Mouse (Mus musculus) heart, adult 2 months (tissue): ENCODE data around the gene Gzmc. TPM values are rescaled to one million over a fixed set of nuclear protein-coding genes. Genes with fewer than 3 reads are reported as not detected.

Experiments
- DNase-seq, 2 experiments: peaks; one replicate each; pipeline ENCODE4 v3.0.0; 2021
- H3K27ac ChIP-seq: fragments of 200-600 bp; 2 replicates; pipeline ENCODE4 v1.8.1; 2022
- H3K27me3 ChIP-seq: fragments of 200-500 bp; 2 replicates; pipeline ENCODE4 v1.6.1; 2012; ENCODE audit warnings: mild to moderate bottlenecking, low read length, inconsistent platforms, mixed read lengths; ENCODE audit not compliant: control insufficient read depth, insufficient read depth
- H3K36me3 ChIP-seq: fragments of 200-500 bp; 2 replicates; pipeline ENCODE4 v1.6.1; 2012; ENCODE audit warnings: low read length, inconsistent platforms; ENCODE audit not compliant: control insufficient read depth, insufficient read depth
- H3K4me1 ChIP-seq: fragments of 200-500 bp; 2 replicates; pipeline ENCODE4 v1.6.1; 2011; ENCODE audit warnings: low read length; ENCODE audit not compliant: control insufficient read depth, insufficient read depth
- H3K4me3 ChIP-seq: fragments of 200-600 bp; 2 replicates; pipeline ENCODE4 v1.8.1; 2022
- H3K79me2 ChIP-seq: fragments of 200-500 bp; replicated peaks from 2 replicates; pipeline ENCODE4 v1.6.1; 2012; ENCODE audit warnings: mild to moderate bottlenecking, inconsistent platforms, low read length, moderate library complexity, mixed read lengths; ENCODE audit not compliant: control insufficient read depth, insufficient read depth
- H3K9ac ChIP-seq: fragments of 200-500 bp; 2 replicates; pipeline ENCODE4 v1.6.1; 2012; ENCODE audit warnings: low read depth, mild to moderate bottlenecking, control low read depth, inconsistent platforms, low read length, mixed read lengths
- CTCF ChIP-seq: fragments of 200-600 bp; IDR thresholded peaks from 2 replicates; pipeline ENCODE4 v1.8.1; 2022; ENCODE audit warnings: antibody characterized with exemption, mild to moderate bottlenecking, moderate library complexity
- EP300 ChIP-seq: fragments of 200-500 bp; IDR thresholded peaks from 2 replicates; pipeline ENCODE4 v1.6.1; 2011; ENCODE audit warnings: low read depth, low read length, control low read depth; ENCODE audit not compliant: insufficient read depth
- POLR2A ChIP-seq: fragments of 200-500 bp; IDR thresholded peaks from 2 replicates; pipeline ENCODE4 v1.6.1; 2011; ENCODE audit warnings: mild to moderate bottlenecking, low read depth, low read length, control low read depth; ENCODE audit not compliant: insufficient read depth
- WGBS: fragments of 180-500 bp; shearing (Covaris S2); methylation state at CpG from one replicate; pipeline ENCODE4 v1.1.7; 2018; 5-methylcytosine and 5-hydroxymethylcytosine counted together
- intact Hi-C: fragments of 180-260 bp; cut with DNase I; formaldehyde crosslinking; loops from one replicate; pipeline ENCODE4 v1.15.1; 2025
- polyA plus RNA-seq: library from polyadenylated mRNA; depleted of rRNA; stranded (reverse); fragments of >200 nt; gene quantifications from 2 replicates; pipeline ENCODE4 v1.2.3, GENCODE M21; 2012; rRNA removed
- total RNA-seq, 2 experiments: library from RNA; stranded (reverse); gene quantifications; 2 replicates each; pipeline ENCODE4 v1.2.3; 2021

The Gzmc gene
- total and polyA plus RNA-seq, 3 experiments = not detected

DNA sequence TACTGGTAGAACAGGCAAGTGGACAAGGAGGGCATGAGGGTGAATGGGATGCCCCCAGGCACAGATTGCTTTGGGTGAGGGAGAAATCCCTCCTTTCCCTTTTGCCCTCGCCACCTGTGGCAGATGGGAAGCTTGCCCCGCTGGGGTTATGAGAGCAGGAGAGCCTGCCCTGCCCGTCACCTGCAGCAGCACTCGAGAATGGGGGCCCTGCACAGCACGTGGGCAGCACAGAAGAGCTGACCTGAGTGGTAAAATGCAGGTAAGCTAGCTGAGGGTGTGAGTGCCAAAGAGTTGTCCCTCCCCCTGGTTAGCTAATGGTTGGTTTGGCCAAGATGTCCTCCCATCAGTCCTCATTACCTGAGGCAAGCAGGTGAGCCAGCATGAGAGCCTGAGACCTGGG, 47.9 kb downstream of the Gzmc start:
- Histone ChIP-seq H3K4me3 (no peak overlapping the region), H3K79me2 (no peaks in the 10 kb centered on the region), H3K4me1 (no peaks in the 10 kb centered on the region), H3K27ac (no peak overlapping the region), H3K9ac (no peak overlapping the region), H3K27me3 (no peaks in the 10 kb centered on the region), H3K36me3 (no peaks in the 10 kb centered on the region)
- no peak for DNase-seq
- intact Hi-C loops = no loop called here
- 71% methylated on average over 5 of the region's 5 CpGs for WGBS
- TF ChIP-seq EP300 (no peak), POLR2A (no peak), CTCF (no peak)

Other genes starting within 250 kb of the Gzmc start
- gene Mcpt1, start 216.7 kb downstream of the Gzmc start, total RNA-seq = not detected
- not detected in 2 replicates for gene Mcpt1, start 216.7 kb downstream of the Gzmc start, polyA plus RNA-seq
- not detected for gene Mcpt9, start 204.2 kb downstream of the Gzmc start, total RNA-seq
- gene Mcpt9, start 204.2 kb downstream of the Gzmc start, polyA plus RNA-seq = not detected in 2 replicates
- not detected for gene Mcpt2, start 192.6 kb downstream of the Gzmc start, total RNA-seq
- gene Mcpt2, start 192.6 kb downstream of the Gzmc start, polyA plus RNA-seq = not detected in 2 replicates
- gene Mcpt4, start 172.3 kb downstream of the Gzmc start, total RNA-seq = 1 to 10 TPM; 1.2 to 1.3 TPM
- gene Mcpt4, start 172.3 kb downstream of the Gzmc start, polyA plus RNA-seq = 2.4 and 2.8 TPM in 2 replicates
- gene Mcpt8, start 149.4 kb downstream of the Gzmc start, total RNA-seq = not detected
- gene Mcpt8, start 149.4 kb downstream of the Gzmc start, polyA plus RNA-seq = 0.23 TPM in 1 of 2 replicates, not detected in the other
- gene Ctsg, start 132.1 kb downstream of the Gzmc start, total RNA-seq = not detected
- gene Ctsg, start 132.1 kb downstream of the Gzmc start, polyA plus RNA-seq = not detected in 2 replicates
- not detected for gene Gzme, start 114.0 kb downstream of the Gzmc start, total RNA-seq
- not detected in 2 replicates for gene Gzme, start 114.0 kb downstream of the Gzmc start, polyA plus RNA-seq
- gene Gzmd, start 102.0 kb downstream of the Gzmc start, total RNA-seq = not detected
- gene Gzmd, start 102.0 kb downstream of the Gzmc start, polyA plus RNA-seq = not detected in 2 replicates
- not detected for gene Gzmg, start 75.1 kb downstream of the Gzmc start, total RNA-seq
- gene Gzmg, start 75.1 kb downstream of the Gzmc start, polyA plus RNA-seq = not detected in 2 replicates
- not detected for gene Gzmn, start 60.1 kb downstream of the Gzmc start, total RNA-seq
- gene Gzmn, start 60.1 kb downstream of the Gzmc start, polyA plus RNA-seq = not detected in 2 replicates
- gene Gzmf, start 23.2 kb downstream of the Gzmc start, total RNA-seq = not detected
- not detected in 2 replicates for gene Gzmf, start 23.2 kb downstream of the Gzmc start, polyA plus RNA-seq
- under 1 TPM; 0.23 to 0.36 TPM for gene Gzmb, start 27.6 kb upstream of the Gzmc start, total RNA-seq
- gene Gzmb, start 27.6 kb upstream of the Gzmc start, polyA plus RNA-seq = 0.64 TPM in 1 of 2 replicates, not detected in the other
- gene Atp12a, start 130.4 kb upstream of the Gzmc start, total RNA-seq = not detected
- not detected in 2 replicates for gene Atp12a, start 130.4 kb upstream of the Gzmc start, polyA plus RNA-seq
- under 1 TPM; 0.29 to 0.34 TPM for gene Rnf17, start 167.9 kb upstream of the Gzmc start, total RNA-seq
- gene Rnf17, start 167.9 kb upstream of the Gzmc start, polyA plus RNA-seq = 0.06 and 0.09 TPM in 2 replicates